Mouse (Mus musculus) kidney, postnatal 4 days (tissue): ENCODE data around the gene Cep78.

ENCODE experiments used
- DNase-seq, 2 experiments: peaks; one replicate each; pipeline ENCODE4 v3.0.0; 2021; ENCODE audit warnings: mixed read lengths in 2 of 2

Gene Cep78

DNA sequence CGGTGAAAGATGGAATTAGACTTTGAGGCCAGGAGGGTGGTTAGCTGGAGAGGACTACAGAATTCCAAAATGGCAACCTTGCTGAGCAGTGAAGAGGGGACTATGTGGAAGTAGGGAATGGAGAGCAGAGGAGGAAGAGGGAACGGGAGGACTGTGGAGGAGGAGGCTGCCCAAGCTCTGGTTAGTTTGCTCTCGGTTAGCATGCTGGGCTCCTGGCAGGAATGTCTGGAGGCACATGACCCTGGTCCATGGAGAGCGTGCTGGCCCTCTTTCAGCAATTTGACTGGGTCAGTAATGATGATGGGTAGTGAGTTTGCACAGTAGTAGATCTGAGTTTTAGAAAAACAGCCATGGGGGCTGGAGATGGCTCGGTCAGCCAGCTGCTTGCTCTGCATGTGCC is 76.8 kb downstream of the Cep78 start:
- no peak for DNase-seq
